Mouse (Mus musculus): ENCODE data around the gene Prss35.

Prss35 gene

GRCm38 (mm10) chr9:86729811-86730210 lies 13.6 kb upstream of the Prss35 start:
- no peak for DNase-seq (ENCODE audit: low read depth in 1 of 2, low spot score in 2 of 2)

DNA sequence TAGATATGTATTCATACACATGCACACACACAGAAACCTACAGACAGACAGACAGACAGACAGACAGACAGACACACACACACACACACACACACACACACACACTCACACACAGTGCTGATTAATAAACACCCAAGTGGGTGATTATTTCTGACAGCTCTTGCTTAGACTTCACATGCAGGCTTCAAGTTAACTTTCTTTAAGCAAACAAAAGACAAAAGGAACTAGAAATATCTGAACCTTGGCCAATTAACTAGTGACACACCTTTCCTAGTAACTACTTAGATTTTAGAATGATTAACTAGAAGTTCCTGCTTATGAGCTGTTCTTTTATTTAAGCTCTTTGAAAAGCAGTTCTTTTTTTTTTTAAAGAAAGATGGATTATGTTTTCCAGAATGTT lies 9.1 kb upstream of the Prss35 start:
- DNase-seq (ENCODE audit: low read depth in 1 of 2, low spot score in 2 of 2): no peak

DNA sequence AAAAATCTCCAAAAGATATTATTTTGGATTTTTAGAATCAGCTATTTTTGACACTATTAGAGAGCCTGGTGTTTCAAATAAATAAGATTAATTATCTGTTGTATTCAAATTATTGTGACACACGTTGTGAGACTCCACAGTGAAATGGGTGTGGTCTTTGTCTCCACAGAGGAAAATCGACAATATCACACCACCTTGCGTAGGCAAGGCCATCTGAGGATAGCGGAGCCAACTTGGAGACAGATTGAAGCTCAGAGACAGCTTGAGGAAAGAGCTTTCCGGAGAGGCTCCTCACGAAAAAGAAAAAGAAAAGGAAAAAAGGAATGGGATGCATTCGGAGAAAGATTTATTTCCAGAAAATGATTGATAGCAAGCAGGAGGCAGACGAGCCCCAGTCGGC lies 8.7 kb upstream of the Prss35 start:
- DNase-seq (ENCODE audit: low read depth in 1 of 2, low spot score in 2 of 2): no peak

- DNase-seq (ENCODE audit: low read depth in 1 of 2, low spot score in 2 of 2): no peak
These were observed 6.5 kb upstream of the Prss35 start for GRCm38 (mm10) chr9:86736991-86737390.

DNA sequence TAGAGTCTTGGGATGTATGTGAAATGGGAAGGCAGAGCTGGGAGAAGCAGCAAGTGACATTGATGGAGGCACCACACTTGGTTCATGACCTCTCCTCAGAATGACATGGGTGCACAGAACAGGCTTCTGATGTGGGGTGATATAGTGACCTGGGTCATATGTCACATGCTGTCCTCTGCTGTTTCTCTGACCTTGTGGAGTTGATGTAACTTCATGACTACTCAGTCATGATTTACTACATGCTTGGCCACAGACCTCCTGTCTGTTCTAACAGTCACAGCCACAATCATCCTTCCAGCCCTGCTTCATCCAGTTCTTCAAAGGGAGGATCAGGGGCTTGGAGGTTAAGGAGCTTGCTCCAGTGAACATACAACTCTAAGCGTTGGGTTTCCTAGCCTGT lies 5.4 kb upstream of the Prss35 start:
- DNase-seq (ENCODE audit: low read depth in 1 of 2, low spot score in 2 of 2): no peak

- no peak for DNase-seq (ENCODE audit: low read depth in 1 of 2, low spot score in 2 of 2)
These were observed 4.6 kb upstream of the Prss35 start for GRCm38 (mm10) chr9:86738801-86739200.

DNA sequence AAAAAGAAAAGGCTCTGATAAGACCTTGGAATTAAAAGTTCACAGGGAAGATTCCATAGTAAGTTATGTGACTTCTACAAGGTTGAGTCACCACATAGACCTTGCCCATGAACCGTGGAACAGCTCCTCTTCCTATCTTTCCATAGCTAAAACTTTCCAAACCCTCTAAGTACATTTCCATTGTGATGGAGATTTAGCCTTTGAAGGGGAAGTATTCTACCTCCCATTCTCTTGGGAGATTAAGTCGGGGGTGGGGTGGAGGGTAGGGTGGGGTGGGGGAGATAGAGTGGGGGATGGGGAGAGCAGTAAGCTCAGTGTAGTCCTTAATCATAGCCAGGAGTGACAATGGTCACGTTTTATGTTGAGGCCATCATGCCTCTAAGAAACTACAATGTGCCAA lies 3.5 kb upstream of the Prss35 start:
- no peak for DNase-seq (ENCODE audit: low read depth in 1 of 2, low spot score in 2 of 2)

GRCm38 (mm10) chr9:86744041-86744440 lies 592 bp downstream of the Prss35 start:
- no peak for DNase-seq (ENCODE audit: low read depth in 1 of 2, low spot score in 2 of 2)

DNA sequence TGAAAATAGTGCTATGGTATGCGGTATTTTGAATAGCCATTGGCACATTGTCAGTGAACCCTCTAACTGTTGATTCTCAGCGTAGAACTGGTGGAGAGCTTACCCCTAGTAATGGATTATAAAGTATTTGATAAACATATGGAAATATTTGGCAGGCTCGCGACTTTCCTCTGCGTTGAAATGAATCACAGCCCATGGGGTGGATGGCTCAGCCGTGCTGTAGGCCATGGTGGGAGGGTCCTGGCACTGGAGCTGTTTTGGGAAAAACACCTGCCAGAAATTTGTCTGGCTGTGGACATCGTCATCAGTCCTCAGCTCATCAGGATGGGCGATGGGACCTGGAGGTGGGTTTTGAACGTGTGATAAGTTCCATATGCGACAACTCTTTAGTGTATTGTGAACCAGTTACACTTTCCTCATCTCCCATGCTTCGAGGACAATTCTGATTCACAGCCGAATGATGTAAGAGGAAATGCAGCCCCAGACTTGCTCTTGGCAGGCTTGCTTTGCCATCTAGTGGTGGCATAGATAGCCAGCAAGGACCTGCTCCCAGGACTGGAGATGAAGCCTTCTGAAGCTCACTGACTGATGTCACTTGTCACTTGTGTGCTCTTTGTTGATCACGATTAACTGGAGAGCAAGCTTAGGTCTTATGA lies 2.6 kb downstream of the Prss35 start:
- DNase-seq (ENCODE audit: low read depth in 1 of 2, low spot score in 2 of 2): no peak

DNA sequence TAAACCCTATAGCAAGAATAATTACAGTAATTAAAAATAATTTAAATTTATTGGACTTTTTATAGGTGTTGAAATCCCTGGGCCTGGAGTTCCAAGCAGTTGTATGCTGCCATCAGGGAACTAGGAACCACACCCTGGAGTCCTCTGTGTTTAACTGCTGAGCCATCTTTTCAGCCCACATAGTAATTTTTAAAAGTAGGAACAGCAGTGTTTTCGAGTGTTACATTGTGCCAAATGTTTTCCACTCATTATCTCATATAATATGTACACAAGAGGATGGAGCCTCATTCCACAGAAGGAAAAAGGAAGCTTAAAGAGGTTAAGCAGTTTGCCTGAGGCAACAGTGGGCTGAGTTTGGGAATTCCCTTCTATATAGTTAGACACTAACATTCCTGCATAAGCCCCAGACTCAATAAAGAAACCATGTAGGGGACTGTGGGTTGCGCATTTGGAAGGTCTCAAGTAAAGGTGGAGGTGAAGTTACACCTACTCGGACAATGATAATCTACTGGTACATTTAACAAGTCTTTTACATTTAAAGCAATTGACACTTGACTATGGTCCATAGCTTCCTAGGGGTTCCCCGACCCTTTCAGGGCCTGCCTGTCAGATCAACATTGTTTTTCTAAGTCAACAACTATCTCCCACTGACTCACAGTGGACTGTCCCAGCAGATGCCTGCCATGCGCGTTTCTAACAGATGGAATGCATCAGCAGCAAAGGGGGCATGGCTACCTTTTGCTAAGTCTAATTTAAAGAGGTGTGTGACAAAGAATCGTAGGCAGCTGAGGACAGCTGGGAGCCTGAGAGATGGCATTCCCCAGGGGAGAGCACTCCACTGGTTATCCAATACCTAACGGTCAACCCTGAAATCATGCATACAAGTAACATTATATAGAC lies 19.3 kb downstream of the Prss35 start:
- no peak for DNase-seq (ENCODE audit: low read depth in 1 of 2, low spot score in 2 of 2)

DNA sequence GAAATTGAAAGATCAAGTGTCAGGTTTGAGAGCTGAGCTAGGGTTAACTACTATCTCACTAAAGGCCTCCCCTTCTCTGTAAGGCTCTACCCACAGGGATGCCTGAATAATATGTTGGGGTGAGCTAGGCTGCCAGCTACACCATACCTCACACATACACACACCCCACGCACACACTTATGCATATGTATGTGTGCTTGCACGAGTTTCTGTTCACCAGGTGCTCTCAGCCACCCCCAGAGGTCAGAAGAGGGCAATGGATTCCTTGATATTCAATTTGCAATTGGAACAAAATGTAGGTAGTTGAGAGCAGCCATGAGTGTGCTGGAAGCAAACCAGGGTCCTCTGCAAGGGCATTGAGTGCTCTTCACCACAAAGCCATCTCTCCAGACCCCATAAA lies 20.6 kb downstream of the Prss35 start:
- DNase-seq (ENCODE audit: low read depth in 1 of 2, low spot score in 2 of 2): no peak

DNA sequence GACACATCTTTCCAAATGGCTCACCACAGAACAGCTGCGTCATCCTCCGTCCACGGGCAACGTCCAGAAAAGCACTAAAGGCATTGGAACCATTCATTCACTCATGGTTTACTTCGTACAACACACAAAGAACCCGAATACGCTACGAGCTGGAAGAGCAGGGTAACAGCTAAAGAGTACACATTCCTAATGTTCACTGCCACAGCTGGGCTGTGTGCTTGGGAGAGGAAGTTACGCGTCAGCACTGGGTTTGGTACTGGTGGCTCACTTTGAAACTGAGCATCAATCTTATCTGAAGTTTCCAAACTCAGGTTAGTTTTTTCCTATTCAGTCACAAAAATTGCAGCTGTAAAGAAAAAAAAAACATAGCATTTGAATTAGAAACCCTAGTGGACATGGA lies 23.5 kb downstream of the Prss35 start:
- DNase-seq (ENCODE audit: low read depth in 1 of 2, low spot score in 2 of 2): no peak

DNA sequence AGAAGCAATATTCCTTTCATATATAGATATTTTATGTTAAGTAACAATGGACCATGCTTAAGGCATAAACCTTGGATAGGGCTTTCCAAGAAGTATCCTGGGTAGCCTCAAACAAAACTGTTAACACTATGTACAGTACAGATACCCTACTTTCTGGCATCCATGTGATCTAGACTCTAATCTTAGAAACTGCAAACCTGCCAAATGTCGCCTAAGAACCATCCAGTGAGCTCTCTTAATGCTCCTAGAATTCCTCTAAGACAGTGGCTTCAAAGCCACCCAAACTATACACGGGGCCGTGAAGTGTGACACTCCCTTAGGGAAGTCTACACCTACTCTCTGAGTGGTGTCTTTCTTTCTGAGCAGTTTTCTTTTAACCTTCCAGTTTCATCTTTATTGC lies 29.4 kb downstream of the Prss35 start:
- DNase-seq (ENCODE audit: low read depth in 1 of 2, low spot score in 2 of 2): no peak

- no peak for DNase-seq (ENCODE audit: low read depth in 1 of 2, low spot score in 2 of 2)
These were observed 30.5 kb downstream of the Prss35 start for GRCm38 (mm10) chr9:86773996-86774395.

DNA sequence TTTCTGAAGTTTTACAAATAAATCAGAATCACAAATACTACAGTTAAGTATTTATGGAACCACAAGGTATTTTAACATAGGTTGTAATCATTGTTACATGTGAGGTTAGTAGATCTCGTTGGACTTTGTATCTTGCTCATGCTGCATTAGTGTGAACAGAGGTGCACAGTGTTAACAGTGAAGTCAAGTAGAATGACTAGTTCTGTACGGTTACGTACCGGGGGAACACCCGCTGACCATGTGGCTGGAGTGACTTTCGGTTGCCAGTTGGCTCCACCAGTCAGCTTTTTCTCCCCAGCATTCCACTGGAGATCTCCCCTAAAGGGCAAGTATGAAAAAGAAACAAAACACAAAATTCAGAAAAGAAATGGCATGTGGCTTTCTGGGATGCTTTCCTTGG lies 31.9 kb downstream of the Prss35 start:
- DNase-seq (ENCODE audit: low read depth in 1 of 2, low spot score in 2 of 2): no peak

- DNase-seq (ENCODE audit: low read depth in 1 of 2, low spot score in 2 of 2): no peak
These were observed 33.9 kb downstream of the Prss35 start for GRCm38 (mm10) chr9:86777309-86777708.

GRCm38 (mm10) chr9:86778212-86778611 lies 34.8 kb downstream of the Prss35 start:
- no peak for DNase-seq (ENCODE audit: low read depth in 1 of 2, low spot score in 2 of 2)

- no peak for DNase-seq (ENCODE audit: low read depth in 1 of 2, low spot score in 2 of 2)
These were observed 38.0 kb downstream of the Prss35 start for GRCm38 (mm10) chr9:86781426-86781825.

GRCm38 (mm10) chr9:86782836-86783235 lies 39.4 kb downstream of the Prss35 start:
- DNase-seq (ENCODE audit: low read depth in 1 of 2, low spot score in 2 of 2): no peak

DNA sequence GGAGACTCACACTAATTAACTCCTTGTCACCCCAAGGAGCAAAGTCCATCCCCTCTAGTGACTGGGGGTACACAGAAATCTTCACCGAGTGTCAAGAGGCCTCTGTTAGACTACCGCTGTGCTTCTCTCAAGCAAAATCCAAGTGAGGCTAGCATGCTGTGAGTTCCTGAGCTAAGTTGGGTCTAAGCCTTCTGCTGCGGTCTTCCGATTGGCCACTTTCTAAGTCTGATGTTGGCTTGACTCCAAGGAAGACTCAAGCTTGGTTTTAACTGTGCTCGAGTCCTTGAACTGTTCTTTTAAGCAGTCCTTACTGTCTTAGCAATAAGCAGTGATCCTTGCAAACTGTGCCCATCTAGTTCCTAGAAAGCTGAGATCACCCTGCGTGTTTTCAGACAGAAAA lies 45.7 kb downstream of the Prss35 start:
- no peak for DNase-seq (ENCODE audit: low read depth in 1 of 2, low spot score in 2 of 2)

- DNase-seq (ENCODE audit: low read depth in 1 of 2, low spot score in 2 of 2): no peak
These were observed 48.5 kb downstream of the Prss35 start for GRCm38 (mm10) chr9:86791927-86792326.

DNA sequence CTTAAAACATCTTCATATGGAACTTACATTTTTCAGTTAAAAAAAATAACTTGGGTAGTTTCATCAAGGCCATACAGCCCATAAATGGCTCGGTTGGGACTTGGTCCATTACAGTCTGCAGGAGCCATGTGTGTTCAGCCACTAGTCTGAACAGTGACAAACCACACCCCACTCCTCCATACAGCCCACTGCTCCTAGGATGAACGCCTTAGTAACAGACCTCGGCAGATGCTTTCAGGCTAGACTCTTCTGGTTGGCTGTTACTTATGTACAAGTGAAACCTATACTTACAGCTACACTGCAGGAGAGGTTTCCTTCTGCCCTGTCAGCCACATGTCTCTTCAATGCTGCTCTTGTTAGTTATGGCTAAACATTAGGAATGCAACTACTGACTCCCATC lies 51.8 kb downstream of the Prss35 start:
- DNase-seq (ENCODE audit: low read depth in 1 of 2, low spot score in 2 of 2): no peak

- DNase-seq (ENCODE audit: low read depth in 1 of 2, low spot score in 2 of 2): no peak
These were observed 54.1 kb downstream of the Prss35 start for GRCm38 (mm10) chr9:86797553-86797952.

Measured in monocyte, adult 2 months (primary cell).